Mouse (Mus musculus) spleen, adult 18-20 months (tissue): ENCODE data around the gene Gabbr2.
"Not testable (repeated sequence)": the region's sequence is repeated elsewhere in the genome, so short reads cannot be mapped to it uniquely, and the experiment has no call there.

ENCODE experiments used
- DNase-seq, 2 experiments: peaks; one replicate each; pipeline ENCODE4 v3.0.0; 2022; ENCODE audit warnings: mixed read lengths in 2 of 2

Gene Gabbr2

GRCm38 (mm10) chr4:46642924-46643675, 348.6 kb downstream of the Gabbr2 start:
- no peak for DNase-seq

GRCm38 (mm10) chr4:46641283-46641682, 350.4 kb downstream of the Gabbr2 start:
- DNase-seq = no peak

- DNase-seq = no peak
These were observed 351.8 kb downstream of the Gabbr2 start for GRCm38 (mm10) chr4:46639866-46640265.

- DNase-seq = not testable (repeated sequence)
These were observed 354.4 kb downstream of the Gabbr2 start for GRCm38 (mm10) chr4:46637250-46637649.

- no peak for DNase-seq
These were observed 355.8 kb downstream of the Gabbr2 start for GRCm38 (mm10) chr4:46635702-46636430.

GRCm38 (mm10) chr4:46634881-46635280, 356.8 kb downstream of the Gabbr2 start:
- DNase-seq = no peak

GRCm38 (mm10) chr4:46633565-46633964, 358.1 kb downstream of the Gabbr2 start:
- not testable (repeated sequence) for DNase-seq

GRCm38 (mm10) chr4:46632465-46632864, 359.2 kb downstream of the Gabbr2 start:
- DNase-seq = no peak

GRCm38 (mm10) chr4:46630390-46630789, 361.3 kb downstream of the Gabbr2 start:
- DNase-seq = peak in 1 of 2 experiments; percentile 33

- no peak for DNase-seq
These were observed 362.8 kb downstream of the Gabbr2 start for GRCm38 (mm10) chr4:46628873-46629272.

GRCm38 (mm10) chr4:46628081-46628480, 363.6 kb downstream of the Gabbr2 start:
- DNase-seq = no peak

- DNase-seq = no peak
These were observed 366.6 kb downstream of the Gabbr2 start for GRCm38 (mm10) chr4:46625101-46625500.

- DNase-seq = no peak
These were observed 368.7 kb downstream of the Gabbr2 start for GRCm38 (mm10) chr4:46623007-46623406.

GRCm38 (mm10) chr4:46620946-46621345, 370.7 kb downstream of the Gabbr2 start:
- no peak for DNase-seq

- DNase-seq = no peak
These were observed 371.3 kb downstream of the Gabbr2 start for GRCm38 (mm10) chr4:46620330-46620729.

- peak in 1 of 2 experiments; percentile 35 for DNase-seq
These were observed 373.4 kb downstream of the Gabbr2 start for GRCm38 (mm10) chr4:46618196-46618817.

GRCm38 (mm10) chr4:46617408-46617807, 374.3 kb downstream of the Gabbr2 start:
- DNase-seq = no peak

GRCm38 (mm10) chr4:46614641-46615040, 377.0 kb downstream of the Gabbr2 start:
- no peak for DNase-seq

- no peak for DNase-seq
These were observed 378.1 kb downstream of the Gabbr2 start for GRCm38 (mm10) chr4:46613618-46614017.
